Mouse (Mus musculus) CH12.LX (cell line): ENCODE results near the gene Cabp2. TPM values are rescaled to one million over a fixed set of nuclear protein-coding genes. Genes with fewer than 3 reads are reported as not detected.

Experiments used
- DNase-seq: peaks from one replicate; pipeline ENCODE4 v3.0.0-alpha.2; 2013; ENCODE audit errors: extremely low read depth
- H3K27ac ChIP-seq: 2 replicates; pipeline ENCODE4 v1.5.1; 2012; ENCODE audit warnings: low read depth, mild to moderate bottlenecking, control low read depth, moderate library complexity; ENCODE audit not compliant: insufficient read depth
- H3K27me3 ChIP-seq: replicated peaks from 2 replicates; pipeline ENCODE3; 2012; ENCODE audit warnings: inconsistent platforms
- H3K36me3 ChIP-seq, 2 experiments: replicated peaks in 1 of 2; 2 replicates each; pipeline versions ENCODE3 to v1.6.1; 2012; ENCODE audit warnings: inconsistent platforms in 1 of 2, low read length in 1 of 2, mild to moderate bottlenecking in 1 of 2, mixed read lengths in 1 of 2, moderate library complexity in 1 of 2; ENCODE audit not compliant: control insufficient read depth in 1 of 2, insufficient read depth in 1 of 2
- H3K4me1 ChIP-seq, 2 experiments: 2 replicates each; pipeline ENCODE4 v1.6.1; 2012; ENCODE audit warnings: inconsistent platforms in 1 of 2, moderate library complexity in 1 of 2; ENCODE audit not compliant: insufficient read depth in 2 of 2, control insufficient read depth in 1 of 2
- H3K4me2 ChIP-seq: 2 replicates; pipeline ENCODE4 v1.6.1; 2012; ENCODE audit warnings: low read depth, mild to moderate bottlenecking, control low read depth; ENCODE audit not compliant: poor library complexity, insufficient read depth, severe bottlenecking
- H3K4me3 ChIP-seq, 3 experiments: fragments of 150-350 bp in 1 of 3; sonication (generic) in 1 of 3; replicated peaks in 1 of 3; 2 replicates each; pipeline versions ENCODE3 to v1.5.1; 2011 to 2012; ENCODE audit warnings: low read depth in 2 of 3, low read length in 2 of 3, mild to moderate bottlenecking in 2 of 3, moderate library complexity in 2 of 3, control low read depth in 1 of 3, improper control_type of control experiment in 1 of 3, inconsistent platforms in 1 of 3, mixed read lengths in 1 of 3; ENCODE audit not compliant: poor library complexity in 1 of 3
- H3K79me2 ChIP-seq: replicated peaks from 2 replicates; pipeline ENCODE4 v1.6.1; 2012; ENCODE audit warnings: mild to moderate bottlenecking, moderate library complexity; ENCODE audit not compliant: control insufficient read depth, poor library complexity, insufficient read depth, severe bottlenecking; ENCODE audit errors: extremely low read depth
- H3K9ac ChIP-seq: 2 replicates; pipeline ENCODE4 v1.6.1; 2012; ENCODE audit warnings: low read depth, mild to moderate bottlenecking, control low read depth, moderate library complexity; ENCODE audit not compliant: insufficient read depth
- H3K9me3 ChIP-seq: replicated peaks from 2 replicates; pipeline ENCODE3; 2012; ENCODE audit warnings: low read length, inconsistent platforms, mixed read lengths
- BHLHE40 ChIP-seq: IDR thresholded peaks from 2 replicates; pipeline ENCODE4 v1.6.1; 2011; ENCODE audit warnings: mild to moderate bottlenecking, low read depth, low read length, improper control_type of control experiment
- CHD1 ChIP-seq: IDR thresholded peaks from 2 replicates; pipeline ENCODE4 v1.6.1; 2012; ENCODE audit warnings: low read depth, low read length, improper control_type of control experiment, inconsistent platforms
- E2F4 ChIP-seq: IDR thresholded peaks from 2 replicates; pipeline ENCODE4 v1.6.1; 2011; ENCODE audit warnings: low read depth, low read length, improper control_type of control experiment; ENCODE audit not compliant: insufficient replicate concordance
- ELF1 ChIP-seq: IDR thresholded peaks from 2 replicates; pipeline ENCODE4 v1.6.1; 2014; ENCODE audit warnings: low read depth, mild to moderate bottlenecking, inconsistent platforms, low read length, improper control_type of control experiment
- GABPA ChIP-seq: IDR thresholded peaks from 2 replicates; pipeline ENCODE4 v1.6.1; 2012; ENCODE audit warnings: low read depth, low read length, improper control_type of control experiment, inconsistent platforms; ENCODE audit not compliant: insufficient replicate concordance
- JUN ChIP-seq: IDR thresholded peaks from 2 replicates; pipeline ENCODE4 v1.6.1; 2011; ENCODE audit warnings: low read depth, mild to moderate bottlenecking, low read length, improper control_type of control experiment, moderate library complexity; ENCODE audit not compliant: insufficient read depth
- JUND ChIP-seq: conservative IDR thresholded peaks from 2 replicates; pipeline ENCODE4 v1.6.1; 2011; ENCODE audit warnings: low read depth, low read length, improper control_type of control experiment
- KAT2A ChIP-seq: IDR thresholded peaks from 2 replicates; pipeline ENCODE4 v1.6.1; 2012; ENCODE audit warnings: low read length, improper control_type of control experiment, inconsistent platforms; ENCODE audit not compliant: insufficient replicate concordance
- MAFK ChIP-seq: IDR thresholded peaks from 2 replicates; pipeline ENCODE4 v1.6.1; 2011; ENCODE audit warnings: low read length, improper control_type of control experiment; ENCODE audit not compliant: insufficient replicate concordance
- MAX ChIP-seq: IDR thresholded peaks from 2 replicates; pipeline ENCODE4 v1.6.1; 2011; ENCODE audit warnings: low read length, improper control_type of control experiment
- MAZ ChIP-seq: IDR thresholded peaks from 2 replicates; pipeline ENCODE4 v1.6.1; 2012; ENCODE audit warnings: low read depth, mild to moderate bottlenecking, inconsistent platforms, low read length, improper control_type of control experiment, moderate library complexity
- MEF2A ChIP-seq: IDR thresholded peaks from 2 replicates; pipeline ENCODE4 v1.6.1; 2014; ENCODE audit warnings: low read depth, mild to moderate bottlenecking, inconsistent platforms, low read length, improper control_type of control experiment, borderline replicate concordance
- MYC ChIP-seq: IDR thresholded peaks from 2 replicates; pipeline ENCODE4 v1.6.1; 2011; ENCODE audit warnings: low read depth, mild to moderate bottlenecking, improper control_type of control experiment, low read length
- PAX5 ChIP-seq: IDR thresholded peaks from 2 replicates; pipeline ENCODE4 v1.6.1; 2012; ENCODE audit warnings: low read length, inconsistent platforms, mixed read lengths
- RAD21 ChIP-seq: IDR thresholded peaks from 2 replicates; pipeline ENCODE4 v1.6.1; 2011; ENCODE audit warnings: low read depth, mild to moderate bottlenecking, low read length, improper control_type of control experiment, moderate library complexity
- RCOR1 ChIP-seq: conservative IDR thresholded peaks from 2 replicates; pipeline ENCODE4 v1.6.1; 2012; ENCODE audit warnings: low read depth, mild to moderate bottlenecking, inconsistent platforms, low read length, improper control_type of control experiment
- TBP ChIP-seq: conservative IDR thresholded peaks from 2 replicates; pipeline ENCODE4 v1.6.1; 2011; ENCODE audit warnings: low read depth, low read length, improper control_type of control experiment
- TCF12 ChIP-seq: IDR thresholded peaks from 2 replicates; pipeline ENCODE4 v1.6.1; 2014; ENCODE audit warnings: low read depth, mild to moderate bottlenecking, inconsistent platforms, low read length, improper control_type of control experiment
- UBTF ChIP-seq: IDR thresholded peaks from 2 replicates; pipeline ENCODE4 v1.6.1; 2012; ENCODE audit warnings: low read depth, mild to moderate bottlenecking, inconsistent platforms, low read length, improper control_type of control experiment, moderate library complexity
- ZC3H11A ChIP-seq: IDR thresholded peaks from 2 replicates; pipeline ENCODE4 v1.6.1; 2012; ENCODE audit warnings: low read depth, mild to moderate bottlenecking, inconsistent platforms, low read length, improper control_type of control experiment
- ZKSCAN1 ChIP-seq: IDR thresholded peaks from 2 replicates; pipeline ENCODE4 v1.6.1; 2012; ENCODE audit warnings: low read depth, inconsistent platforms, low read length, improper control_type of control experiment, borderline replicate concordance
- ZMIZ1 ChIP-seq: IDR thresholded peaks from 2 replicates; pipeline ENCODE4 v1.6.1; 2012; ENCODE audit warnings: low read depth, mild to moderate bottlenecking, inconsistent platforms, low read length, improper control_type of control experiment
- dilution Hi-C: fragments of 300-500 bp; cut with MboI; formaldehyde crosslinking; loops from 2 replicates; pipeline ENCODE4 v1.14.3; 2020; ENCODE audit warnings: low sequenced_read_pairs; ENCODE audit not compliant: extremely low pct_unique_long_range_greater_than_20kb, extremely low pct_ligation_motif_present
- in situ Hi-C: fragments of 300-500 bp; cut with MboI; formaldehyde crosslinking; loops from 3 replicates; pipeline ENCODE4 v1.14.3; 2019; ENCODE audit warnings: low sequenced_read_pairs, low pct_ligation_motif_present, low pct_unique_long_range_greater_than_20kb, mixed read lengths
- polyA plus RNA-seq: library from polyadenylated mRNA; unstranded; fragments of >175 nt; gene quantifications from 2 replicates; pipeline ENCODE4 v1.2.1, GENCODE M21; 2012; ENCODE audit warnings: low read depth; ENCODE audit not compliant: insufficient read length
- total RNA-seq, 2 experiments: library from RNA; depleted of rRNA; stranded (reverse); fragments of 300-350 nt in 1 of 2; fragments of >200 nt in 1 of 2; gene quantifications; 2 replicates each; pipeline ENCODE4 v1.2.3; 2012 to 2014

Gene Cabp2
- total and polyA plus RNA-seq, 3 experiments: not detected

- TF ChIP-seq TCF12: peak; percentile 70; the same call in 1 of the 2 replicates
Measured at GRCm38 (mm10) chr19:4125741-4126696, 44.6 kb downstream of the Cabp2 start, which contains the start of gene Aip (continued).

- H3K9ac ChIP-seq: peak overlapping the region; percentile 88
- dilution Hi-C loops (no loop called here), in situ Hi-C loops (loop anchor here (5.0 kb wide), 1 partner anchor 75 kb away; the partner anchor contains the start of gene Rad9a)
- H3K4me1 ChIP-seq: peaks cover 14 to 73% of the 10 kb centered on the region in 2 experiments
- H3K9me3 ChIP-seq: no peaks in the 10 kb centered on the region
- no peak for TF ChIP-seq ZMIZ1
- no peak for TF ChIP-seq MAZ
- no peak for TF ChIP-seq MAFK
- no peak for TF ChIP-seq JUN
- TF ChIP-seq GABPA: no peak
- no peak for TF ChIP-seq KAT2A
- TF ChIP-seq MAX: no peak
- TF ChIP-seq BHLHE40: no peak
- no peak for TF ChIP-seq MYC
- TF ChIP-seq CHD1: no peak
- TF ChIP-seq ZC3H11A: no peak
- TF ChIP-seq, all 38 proteins: peak for 0
- Histone ChIP-seq H3K27ac (peak overlapping the region; percentile 29; the same call in 1 of the 2 replicates), H3K27me3 (no peaks in the 10 kb centered on the region), H3K79me2 (peaks cover 27% of the 10 kb centered on the region), H3K4me3 (peak overlapping the region; percentile 84 to 99 (median 93)), H3K36me3 (peaks cover 25 to 40% of the 10 kb centered on the region in 2 experiments), H3K4me2 (peak overlapping the region; percentile 85)
- DNase-seq: no peak
Measured at GRCm38 (mm10) chr19:4126759-4127495, 45.5 kb downstream of the Cabp2 start.

GRCm38 (mm10) chr19:4129462-4129861, 48.1 kb downstream of the Cabp2 start:
- Histone ChIP-seq H3K4me2 (no peak overlapping the region), H3K27me3 (no peaks in the 10 kb centered on the region), H3K36me3 (peaks cover 36 to 56% of the 10 kb centered on the region in 2 experiments), H3K27ac (0 out of 2 replicates have a peak overlapping the region, but pooled peaks have one; percentile 27), H3K9ac (no peak overlapping the region), H3K79me2 (peaks cover 27% of the 10 kb centered on the region), H3K4me3 (no peak overlapping the region), H3K4me1 (peaks cover 15 to 76% of the 10 kb centered on the region in 2 experiments), H3K9me3 (no peaks in the 10 kb centered on the region)
- in situ Hi-C loops (loop anchor here (5.0 kb wide), 1 partner anchor 73 kb away; the partner anchor contains the start of gene Rad9a), dilution Hi-C loops (no loop called here)
- DNase-seq: no peak
- TF ChIP-seq ZKSCAN1 (no peak), ELF1 (no peak), PAX5 (no peak), MAFK (no peak), JUND (no peak), E2F4 (no peak), ZC3H11A (no peak), JUN (no peak), TBP (no peak), TCF12 (no peak), BHLHE40 (no peak), UBTF (no peak), RCOR1 (no peak), MEF2A (no peak), RAD21 (no peak)
